ENCODE assay signal across 19 mouse cellular contexts in genomic region chr4:133156422-133156821, GRCm38 (mm10). TPM values are rescaled to one million over a fixed set of nuclear protein-coding genes. Genes with fewer than 3 reads are reported as not detected.
DNase-seq lines count a peak whose midpoint lies in the region; ATAC-seq lines count a peak whose summit lies in the region.
"Had no signal": no experiment of that assay in that cellular context is flagged by ENCODE, and none has a peak within 500 bp of the region (broad histone marks: within the 10 kb centered on the region; RNA-seq: fewer than 3 reads in every experiment).

No protein-coding gene starts in this region.

- intact Hi-C loops in heart, postnatal 10 days (cut with DNase I): no loop called here

- H3K9ac ChIP-seq in forebrain, embryonic 15.5 days (replicated peaks): no peak overlapping the region
- no peak overlapping the region for H3K9ac ChIP-seq in forebrain, embryonic 12.5 days
- no peak overlapping the region for H3K9ac ChIP-seq in heart, embryonic 16.5 days (ENCODE audit: low read length)
- H3K9ac ChIP-seq in lung, embryonic 16.5 days (ENCODE audit: low read length): no peak overlapping the region
- H3K9ac ChIP-seq: forebrain, postnatal 0 days; hindbrain, embryonic 15.5 days; midbrain, embryonic 12.5 days had no signal

- no peaks in the 10 kb centered on the region for H3K9me3 ChIP-seq in forebrain, embryonic 15.5 days
- H3K9me3 ChIP-seq in forebrain, embryonic 12.5 days: no peaks in the 10 kb centered on the region
- H3K9me3 ChIP-seq in heart, embryonic 16.5 days (replicated peaks; ENCODE audit: control insufficient read depth, low read length): no peaks in the 10 kb centered on the region
- H3K9me3 ChIP-seq in lung, embryonic 16.5 days (ENCODE audit: control insufficient read depth, low read length): no peaks in the 10 kb centered on the region
- H3K9me3 ChIP-seq: hindbrain, embryonic 15.5 days; midbrain, embryonic 12.5 days had no signal

- H3K27ac ChIP-seq in forebrain, embryonic 15.5 days (replicated peaks): peak overlapping the region; percentile 24
- no peak overlapping the region for H3K27ac ChIP-seq in forebrain, embryonic 12.5 days
- H3K27ac ChIP-seq in heart, embryonic 16.5 days (ENCODE audit: low read length): peak overlapping the region; percentile 34; the same call in 1 of the 2 replicates
- H3K27ac ChIP-seq in lung, embryonic 16.5 days (ENCODE audit: low read length): peak overlapping the region; percentile 12; the same call in 1 of the 2 replicates
- peak overlapping the region; percentile 30 for H3K27ac ChIP-seq in brown adipose tissue, adult 24 weeks (replicated peaks; ENCODE audit: low read depth, low read length)
- H3K27ac ChIP-seq: hindbrain, embryonic 15.5 days; left cerebral cortex, adult 2 months; midbrain, embryonic 12.5 days had no signal

- peaks cover 22% of the 10 kb centered on the region for H3K4me1 ChIP-seq in forebrain, embryonic 15.5 days
- peaks cover 21% of the 10 kb centered on the region for H3K4me1 ChIP-seq in forebrain, embryonic 12.5 days
- H3K4me1 ChIP-seq in heart, embryonic 16.5 days (ENCODE audit: control insufficient read depth, insufficient read depth, low read length): peaks cover 39% of the 10 kb centered on the region
- peaks cover 20% of the 10 kb centered on the region for H3K4me1 ChIP-seq in lung, embryonic 16.5 days (replicated peaks; ENCODE audit: control insufficient read depth, insufficient read depth, low read length)
- peaks cover 47% of the 10 kb centered on the region for H3K4me1 ChIP-seq in brown adipose tissue, adult 24 weeks (ENCODE audit: control insufficient read depth, insufficient read depth, insufficient read length, low read length)
- H3K4me1 ChIP-seq: hindbrain, embryonic 15.5 days had no signal

- H3K36me3 ChIP-seq in forebrain, embryonic 15.5 days: no peaks in the 10 kb centered on the region
- 0 out of 2 replicates have a peak, but pooled peaks cover 3% of the 10 kb centered on the region for H3K36me3 ChIP-seq in forebrain, embryonic 12.5 days (replicated peaks)
- no peaks in the 10 kb centered on the region for H3K36me3 ChIP-seq in heart, embryonic 16.5 days (ENCODE audit: control insufficient read depth, insufficient read depth)
- H3K36me3 ChIP-seq in lung, embryonic 16.5 days (ENCODE audit: control insufficient read depth, insufficient read depth, low read length): peaks cover 3% of the 10 kb centered on the region; the same call in 1 of the 2 replicates
- H3K36me3 ChIP-seq: hindbrain, embryonic 15.5 days; midbrain, embryonic 12.5 days had no signal

- H3K4me3 ChIP-seq in forebrain, embryonic 15.5 days: no peak overlapping the region
- H3K4me3 ChIP-seq in forebrain, embryonic 12.5 days (replicated peaks): no peak overlapping the region
- H3K4me3 ChIP-seq in heart, embryonic 16.5 days (ENCODE audit: low read length): no peak overlapping the region
- no peak overlapping the region for H3K4me3 ChIP-seq in lung, embryonic 16.5 days (ENCODE audit: low read length)
- H3K4me3 ChIP-seq in brown adipose tissue, adult 24 weeks (ENCODE audit: insufficient read depth, low read depth, low read length): no peak overlapping the region
- H3K4me3 ChIP-seq: hindbrain, embryonic 15.5 days; left cerebral cortex, adult 2 months; midbrain, embryonic 12.5 days had no signal

- DNase-seq in heart, postnatal 10 days: no peak
- DNase-seq in lung, adult 18-20 months: no peak
- DNase-seq in yolk sac, embryonic 10.5 days (ENCODE audit: low spot score): no peak
- DNase-seq: adrenal gland, postnatal 14 days; forebrain, postnatal 0 days; gastrocnemius, postnatal 10 days; lung, postnatal 36 days had no signal

- no peaks in the 10 kb centered on the region for H3K27me3 ChIP-seq in forebrain, embryonic 15.5 days
- H3K27me3 ChIP-seq in forebrain, embryonic 12.5 days: no peaks in the 10 kb centered on the region
- no peaks in the 10 kb centered on the region for H3K27me3 ChIP-seq in heart, embryonic 16.5 days (ENCODE audit: control insufficient read depth, insufficient read depth, low read length)
- no peaks in the 10 kb centered on the region for H3K27me3 ChIP-seq in lung, embryonic 16.5 days (ENCODE audit: control insufficient read depth, insufficient read depth, low read depth, low read length)
- H3K27me3 ChIP-seq: hindbrain, embryonic 15.5 days; midbrain, embryonic 12.5 days had no signal

- no peak for ATAC-seq in forebrain, embryonic 15.5 days (replicated peaks)
- ATAC-seq in forebrain, embryonic 12.5 days (ENCODE audit: low FRiP score): no peak
- no peak for ATAC-seq in heart, embryonic 16.5 days (replicated peaks; ENCODE audit: extremely low read depth, insufficient read depth, low FRiP score)
- no peak for ATAC-seq in lung, embryonic 16.5 days (ENCODE audit: low read depth)
- ATAC-seq: forebrain, postnatal 0 days; intestine, embryonic 16.5 days had no signal

- WGBS in forebrain, embryonic 15.5 days: 83% methylated on average over 4 of the region's 4 CpGs
- 86% methylated on average over 4 of the region's 4 CpGs for WGBS in forebrain, embryonic 12.5 days
- 54% methylated on average over 4 of the region's 4 CpGs for WGBS in heart, embryonic 16.5 days
- WGBS in lung, embryonic 16.5 days: 75% methylated on average over 4 of the region's 4 CpGs

- no peak overlapping the region for H3K4me2 ChIP-seq in forebrain, embryonic 15.5 days (replicated peaks)
- no peak overlapping the region for H3K4me2 ChIP-seq in forebrain, embryonic 12.5 days
- H3K4me2 ChIP-seq in heart, embryonic 16.5 days (ENCODE audit: low read depth, low read length): no peak overlapping the region
- no peak overlapping the region for H3K4me2 ChIP-seq in lung, embryonic 16.5 days (ENCODE audit: low read depth, low read length)
- H3K4me2 ChIP-seq: hindbrain, embryonic 15.5 days; midbrain, embryonic 12.5 days had no signal

RNA-seq across cellular contexts. Expression of gene Wasf2, which starts 26.1 kb away (rescaled TPM):
- polyA plus RNA-seq in forebrain, embryonic 15.5 days (2015; fragmentation: Nextera tagmentation; extraction: Ambion mirVana): 31.8 and 33.6 TPM in 2 replicates
- 36.4 and 42.5 TPM in 2 replicates for polyA plus RNA-seq in forebrain, embryonic 12.5 days (2016; fragmentation: Nextera tagmentation; extraction: Ambion mirVana)
- 45.0 and 66.3 TPM in 2 replicates for polyA plus RNA-seq in heart, embryonic 16.5 days (2015; fragmentation: Nextera tagmentation; extraction: Ambion mirVana)
- 100 to 1,000 TPM; 134 to 164 TPM for total RNA-seq in heart, postnatal 10 days (2021)
- 140 and 144 TPM in 2 replicates for polyA plus RNA-seq in lung, embryonic 16.5 days (2015; fragmentation: Nextera tagmentation; extraction: Ambion mirVana)
- 39.6 and 39.8 TPM in 2 replicates for polyA plus RNA-seq in brown adipose tissue, adult 24 weeks (2012; ENCODE audit: insufficient read depth, insufficient read length, missing spikeins)

RNA-seq across cellular contexts. Expression of gene Cd164l2, which starts 55.5 kb away (rescaled TPM):
- polyA plus RNA-seq in forebrain, embryonic 15.5 days (2015; fragmentation: Nextera tagmentation; extraction: Ambion mirVana): 0.38 and 0.87 TPM in 2 replicates
- polyA plus RNA-seq in forebrain, embryonic 12.5 days (2016; fragmentation: Nextera tagmentation; extraction: Ambion mirVana): 0.47 and 0.50 TPM in 2 replicates
- 0.66 TPM in 1 of 2 replicates, not detected in the other for polyA plus RNA-seq in heart, embryonic 16.5 days (2015; fragmentation: Nextera tagmentation; extraction: Ambion mirVana)
- total RNA-seq in heart, postnatal 10 days (2021): not detected
- 7.7 and 13.2 TPM in 2 replicates for polyA plus RNA-seq in lung, embryonic 16.5 days (2015; fragmentation: Nextera tagmentation; extraction: Ambion mirVana)
- 3.3 and 4.1 TPM in 2 replicates for polyA plus RNA-seq in brown adipose tissue, adult 24 weeks (2012; ENCODE audit: insufficient read depth, insufficient read length, missing spikeins)
- total RNA-seq: gastrocnemius, postnatal 10 days had no signal

RNA-seq across cellular contexts. Expression of gene Gpr3, which starts 55.9 kb away (rescaled TPM):
- polyA plus RNA-seq in forebrain, embryonic 15.5 days (2015; fragmentation: Nextera tagmentation; extraction: Ambion mirVana): 0.48 and 0.55 TPM in 2 replicates
- 0.14 and 0.29 TPM in 2 replicates for polyA plus RNA-seq in forebrain, embryonic 12.5 days (2016; fragmentation: Nextera tagmentation; extraction: Ambion mirVana)
- polyA plus RNA-seq in heart, embryonic 16.5 days (2015; fragmentation: Nextera tagmentation; extraction: Ambion mirVana): 0.14 and 0.29 TPM in 2 replicates
- under 1 TPM in 1 of 2 experiments, not detected in 1; 0.12 TPM for total RNA-seq in heart, postnatal 10 days (2021)
- polyA plus RNA-seq in lung, embryonic 16.5 days (2015; fragmentation: Nextera tagmentation; extraction: Ambion mirVana): 0.15 TPM in 1 of 2 replicates, not detected in the other
- not detected in 2 replicates for polyA plus RNA-seq in brown adipose tissue, adult 24 weeks (2012; ENCODE audit: insufficient read depth, insufficient read length, missing spikeins)
- total RNA-seq: gastrocnemius, postnatal 10 days had no signal
- polyA plus RNA-seq: liver, embryonic 16.5 days; small intestine, adult 2 months; stomach, embryonic 14.5 days had no signal
